ENCODE assay signal across 16 mouse cellular contexts in the genomic region with DNA sequence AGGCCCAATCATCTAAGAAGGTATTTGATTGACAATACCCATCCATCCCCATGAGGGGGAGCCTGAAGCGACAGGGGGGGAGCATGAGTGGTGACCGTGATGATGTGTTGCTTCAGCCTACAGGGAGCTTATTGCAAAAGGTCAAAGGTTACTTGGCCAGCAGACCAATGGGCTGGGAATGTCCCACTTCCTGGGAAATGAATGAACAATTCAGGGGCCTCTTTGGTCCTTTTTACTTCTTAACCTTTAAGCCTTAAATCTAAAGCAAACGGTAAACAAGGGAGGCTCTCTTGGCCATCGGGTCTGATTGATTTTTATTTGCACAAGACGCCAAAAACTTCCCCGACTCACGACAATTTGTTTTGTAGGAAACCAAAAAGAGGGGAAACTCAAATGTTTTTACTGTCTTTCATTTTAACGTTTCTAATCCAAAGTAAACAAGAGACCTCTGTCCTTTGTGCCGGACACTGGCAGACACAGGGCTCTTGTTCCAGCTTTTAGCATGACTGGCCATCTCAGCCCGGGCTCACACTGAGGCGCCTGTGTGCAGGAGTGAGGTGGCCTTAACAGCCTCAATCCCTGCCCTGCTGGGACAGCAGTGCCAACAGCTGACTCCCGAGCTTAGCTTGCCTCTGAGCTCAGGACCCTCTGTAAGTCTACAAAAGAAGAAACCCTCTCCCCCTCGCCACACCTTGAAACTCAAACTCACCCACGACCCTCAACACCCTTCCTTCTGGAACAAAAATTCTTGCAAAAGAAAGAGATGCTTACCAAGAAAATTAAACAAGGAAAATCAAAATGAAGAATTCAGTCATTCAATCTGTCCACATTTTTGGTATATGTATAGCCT. TPM values are rescaled to one million over a fixed set of nuclear protein-coding genes. Genes with fewer than 3 reads are reported as not detected.
DNase-seq lines count a peak whose midpoint lies in the region; ATAC-seq lines count a peak whose summit lies in the region.
"Had no signal": no experiment of that assay in that cellular context is flagged by ENCODE, and none has a peak within 500 bp of the region (broad histone marks: within the 10 kb centered on the region; RNA-seq: fewer than 3 reads in every experiment).

No protein-coding gene starts in this region.

- H3K4me1 ChIP-seq in heart, embryonic 12.5 days (replicated peaks), result no peaks in the 10 kb centered on the region
- H3K4me1 ChIP-seq: forebrain, embryonic 15.5 days; hindbrain, embryonic 15.5 days; lung, embryonic 15.5 days; neural tube, embryonic 15.5 days had no signal

- 0 out of 2 replicates have a peak, but pooled peaks cover 5% of the 10 kb centered on the region for H3K27me3 ChIP-seq in heart, embryonic 12.5 days (replicated peaks)
- H3K27me3 ChIP-seq: forebrain, embryonic 15.5 days; hindbrain, embryonic 15.5 days; lung, embryonic 15.5 days; neural tube, embryonic 15.5 days had no signal

- peaks cover 3% of the 10 kb centered on the region; the same call in 1 of the 2 replicates for H3K9me3 ChIP-seq in heart, embryonic 12.5 days (replicated peaks)
- H3K9me3 ChIP-seq: forebrain, embryonic 15.5 days; hindbrain, embryonic 15.5 days; lung, embryonic 15.5 days; neural tube, embryonic 15.5 days had no signal

- H3K4me2 ChIP-seq in heart, embryonic 12.5 days, result no peak overlapping the region
- H3K4me2 ChIP-seq: forebrain, embryonic 15.5 days; hindbrain, embryonic 15.5 days; lung, embryonic 15.5 days; neural tube, embryonic 15.5 days had no signal

- H3K9ac ChIP-seq in heart, embryonic 12.5 days, result no peak overlapping the region
- H3K9ac ChIP-seq: forebrain, embryonic 15.5 days; hindbrain, embryonic 15.5 days; lung, embryonic 15.5 days; neural tube, embryonic 15.5 days had no signal

- no peak for DNase-seq in heart, adult 8-10 months (ENCODE audit: low spot score)
- peak; percentile 82 for DNase-seq in layer of hippocampus, adult 9-11 months
- DNase-seq in layer of hippocampus, adult 9-10 months (ENCODE audit: low spot score), result no peak
- peak; percentile 62 to 67 for DNase-seq in right cerebral cortex, postnatal 10 days (ENCODE audit: low spot score in 2 of 2)
- DNase-seq in right cerebral cortex, adult 2 months (ENCODE audit: low spot score in 2 of 2), result no peak
- DNase-seq in thymus, postnatal 4 days, result no peak
- DNase-seq: adrenal gland, postnatal 14 days; cerebellum, postnatal 25 days; gastrocnemius, postnatal 14 days; kidney, postnatal 36 days; retina, postnatal 1 day had no signal

- 55% methylated on average over 14 of the region's 14 CpGs for WGBS in heart, embryonic 12.5 days

- ATAC-seq in heart, embryonic 12.5 days (ENCODE audit: insufficient number of reproducible peaks, low FRiP score), result 0 out of 2 replicates have a peak, but pooled peaks have one; percentile 29
- ATAC-seq: forebrain, embryonic 15.5 days had no signal

- H3K27ac ChIP-seq in heart, embryonic 12.5 days (ENCODE audit: poor library complexity, severe bottlenecking), result no peak overlapping the region
- H3K27ac ChIP-seq: forebrain, embryonic 15.5 days; hindbrain, embryonic 15.5 days; lung, embryonic 15.5 days; neural tube, embryonic 15.5 days had no signal

- no peaks in the 10 kb centered on the region for H3K36me3 ChIP-seq in heart, embryonic 12.5 days
- H3K36me3 ChIP-seq: forebrain, embryonic 15.5 days; hindbrain, embryonic 15.5 days; lung, embryonic 15.5 days; neural tube, embryonic 15.5 days had no signal

- H3K4me3 ChIP-seq in heart, embryonic 12.5 days, result no peak overlapping the region
- H3K4me3 ChIP-seq: forebrain, embryonic 15.5 days; hindbrain, embryonic 15.5 days; lung, embryonic 15.5 days; neural tube, embryonic 15.5 days had no signal

RNA-seq across cellular contexts. Expression of a gene that starts 8.7 kb away (rescaled TPM):
- polyA plus RNA-seq in heart, embryonic 12.5 days (2016; fragmentation: Nextera tagmentation; extraction: Ambion mirVana), result 4.6 and 5.2 TPM in 2 replicates
- 1 to 10 TPM; 1.3 to 2.7 (median 1.4) TPM for total RNA-seq in heart, adult 8-10 months (2022)

Comparison
In these comparisons a context has a peak if more than half of its experiments do, and no peak if none do; other contexts are left out.
1. DNase-seq: peak in layer of hippocampus, adult 9-11 months (single experiment) and right cerebral cortex, postnatal 10 days (2 of 2); none in heart, adult 8-10 months (single experiment), layer of hippocampus, adult 9-10 months (single experiment), right cerebral cortex, adult 2 months (0 of 2) and thymus, postnatal 4 days (single experiment).